Mouse (Mus musculus) G1E-ER4 (cell line): ENCODE measurements around the gene Pola1. TPM values are rescaled to one million over a fixed set of nuclear protein-coding genes. Genes with fewer than 3 reads are reported as not detected.

Experiments
- GATA1 ChIP-seq: IDR thresholded peaks from one replicate; pipeline ENCODE4 v1.8.0; 2012; ENCODE audit warnings: low read length, inconsistent platforms
- polyA plus RNA-seq: library from polyadenylated mRNA; stranded (reverse); fragments of >175 nt; gene quantifications from 2 replicates; pipeline ENCODE4 v1.2.3, GENCODE M21; 2012

Gene Pola1
- polyA plus RNA-seq, 1 experiment = 2.2 TPM

GRCm38 (mm10) chrX:93580931-93581330 lies 51.0 kb downstream of the Pola1 start:
- no peak for TF ChIP-seq GATA1

GRCm38 (mm10) chrX:93557171-93557570 lies 74.8 kb downstream of the Pola1 start:
- TF ChIP-seq GATA1 = no peak

GRCm38 (mm10) chrX:93539779-93540178 lies 92.2 kb downstream of the Pola1 start:
- TF ChIP-seq GATA1 = no peak

- no peak for TF ChIP-seq GATA1
Measured at GRCm38 (mm10) chrX:93502865-93503353, 129.0 kb downstream of the Pola1 start.

GRCm38 (mm10) chrX:93497597-93497996 lies 134.4 kb downstream of the Pola1 start:
- no peak for TF ChIP-seq GATA1

GRCm38 (mm10) chrX:93465711-93466110 lies 166.2 kb downstream of the Pola1 start:
- no peak for TF ChIP-seq GATA1

GRCm38 (mm10) chrX:93429738-93430260 lies 202.2 kb downstream of the Pola1 start:
- no peak for TF ChIP-seq GATA1

- no peak for TF ChIP-seq GATA1
Measured at GRCm38 (mm10) chrX:93428956-93429737, 202.8 kb downstream of the Pola1 start.

GRCm38 (mm10) chrX:93397089-93397488 lies 234.9 kb downstream of the Pola1 start:
- peak; percentile 47 for TF ChIP-seq GATA1

GRCm38 (mm10) chrX:93377285-93377972 lies 254.5 kb downstream of the Pola1 start:
- no peak for TF ChIP-seq GATA1

GRCm38 (mm10) chrX:93373503-93373902 lies 258.5 kb downstream of the Pola1 start:
- no peak for TF ChIP-seq GATA1

GRCm38 (mm10) chrX:93369708-93370107 lies 262.2 kb downstream of the Pola1 start:
- no peak for TF ChIP-seq GATA1

GRCm38 (mm10) chrX:93368211-93368610 lies 263.7 kb downstream of the Pola1 start:
- no peak for TF ChIP-seq GATA1

GRCm38 (mm10) chrX:93321336-93321735 lies 310.6 kb downstream of the Pola1 start:
- TF ChIP-seq GATA1 = no peak

GRCm38 (mm10) chrX:93319979-93320378 lies 312.0 kb downstream of the Pola1 start:
- TF ChIP-seq GATA1 = peak; percentile 35

GRCm38 (mm10) chrX:93317577-93317976 lies 314.4 kb downstream of the Pola1 start:
- no peak for TF ChIP-seq GATA1
